Mouse (Mus musculus) thymus, adult 2 months (tissue): ENCODE results near the gene Ldb3.

Source experiments
- CTCF ChIP-seq: fragments of 200-500 bp; IDR thresholded peaks from 2 replicates; pipeline ENCODE4 v1.5.1; 2012; ENCODE audit warnings: mild to moderate bottlenecking, control low read depth, low read length, moderate library complexity, borderline replicate concordance; ENCODE audit not compliant: control insufficient read depth, poor library complexity, insufficient read depth; ENCODE audit errors: extremely low read depth
- POLR2A ChIP-seq: fragments of 200-500 bp; IDR thresholded peaks from 2 replicates; pipeline ENCODE4 v1.6.1; 2012; ENCODE audit warnings: mild to moderate bottlenecking, low read length, control low read depth, moderate library complexity; ENCODE audit not compliant: control insufficient read depth, poor library complexity, insufficient read depth; ENCODE audit errors: extremely low read depth

GRCm38 (mm10) chr14:34626824-34627223 lies 38.3 kb upstream of the Ldb3 start:
- TF ChIP-seq POLR2A (no peak), CTCF (no peak)
